Mouse (Mus musculus) liver, adult 2 months (tissue): ENCODE measurements around the gene Nxph3. TPM values are rescaled to one million over a fixed set of nuclear protein-coding genes. Genes with fewer than 3 reads are reported as not detected.

Source experiments
- DNase-seq: peaks from one replicate; pipeline ENCODE4 v3.0.0-alpha.2; 2011; ENCODE audit warnings: low read depth, low spot score; ENCODE audit errors: extremely low read depth
- H3K27ac ChIP-seq: fragments of 200-500 bp; replicated peaks from 2 replicates; pipeline ENCODE4 v1.5.1; 2012; ENCODE audit warnings: low read depth, mild to moderate bottlenecking, control low read depth, inconsistent platforms, low read length; ENCODE audit not compliant: insufficient read depth
- H3K27me3 ChIP-seq: fragments of 200-500 bp; 2 replicates; pipeline ENCODE4 v1.6.1; 2012; ENCODE audit warnings: mild to moderate bottlenecking, moderate library complexity, low read length, inconsistent platforms; ENCODE audit not compliant: control insufficient read depth, insufficient read depth
- H3K36me3 ChIP-seq: fragments of 200-500 bp; 2 replicates; pipeline ENCODE4 v1.6.1; 2012; ENCODE audit warnings: low read length, inconsistent platforms; ENCODE audit not compliant: control insufficient read depth, insufficient read depth
- H3K4me1 ChIP-seq: fragments of 200-500 bp; 2 replicates; pipeline ENCODE4 v1.6.1; 2011; ENCODE audit warnings: low read length; ENCODE audit not compliant: control insufficient read depth, insufficient read depth
- H3K4me3 ChIP-seq: fragments of 200-500 bp; 2 replicates; pipeline ENCODE4 v1.5.1; 2011; ENCODE audit warnings: low read depth, mild to moderate bottlenecking, control low read depth, low read length, moderate library complexity; ENCODE audit not compliant: insufficient read depth
- H3K79me2 ChIP-seq: fragments of 200-500 bp; 2 replicates; pipeline ENCODE4 v1.6.1; 2012; ENCODE audit warnings: inconsistent platforms, mild to moderate bottlenecking, low read length, moderate library complexity; ENCODE audit not compliant: control insufficient read depth, insufficient read depth
- H3K9ac ChIP-seq: fragments of 200-500 bp; 2 replicates; pipeline ENCODE4 v1.6.1; 2012; ENCODE audit warnings: low read depth, mild to moderate bottlenecking, control low read depth, inconsistent platforms, low read length
- CTCF ChIP-seq: fragments of 200-500 bp; IDR thresholded peaks from 2 replicates; pipeline ENCODE4 v1.5.1; 2011; ENCODE audit warnings: low read depth, low read length, control low read depth
- POLR2A ChIP-seq: fragments of 200-500 bp; IDR thresholded peaks from 2 replicates; pipeline ENCODE4 v1.6.1; 2011; ENCODE audit warnings: low read length, control low read depth; ENCODE audit not compliant: insufficient read depth; ENCODE audit errors: extremely low read depth
- WGBS: fragments of 180-500 bp; shearing (Covaris S2); methylation state at CpG from one replicate; pipeline ENCODE4 v1.1.7; 2018; 5-methylcytosine and 5-hydroxymethylcytosine counted together
- polyA plus RNA-seq: library from polyadenylated mRNA; depleted of rRNA; stranded (reverse); fragments of >200 nt; gene quantifications from 2 replicates; pipeline ENCODE4 v1.2.3, GENCODE M21; 2012
- total RNA-seq: library from RNA; depleted of rRNA; stranded (reverse); fragments of >200 nt; gene quantifications from 2 replicates; pipeline ENCODE4 v1.2.3, GENCODE M21; 2014

The Nxph3 gene
- total and polyA plus RNA-seq, 2 experiments = 0.05 TPM; not detected in 1

DNA sequence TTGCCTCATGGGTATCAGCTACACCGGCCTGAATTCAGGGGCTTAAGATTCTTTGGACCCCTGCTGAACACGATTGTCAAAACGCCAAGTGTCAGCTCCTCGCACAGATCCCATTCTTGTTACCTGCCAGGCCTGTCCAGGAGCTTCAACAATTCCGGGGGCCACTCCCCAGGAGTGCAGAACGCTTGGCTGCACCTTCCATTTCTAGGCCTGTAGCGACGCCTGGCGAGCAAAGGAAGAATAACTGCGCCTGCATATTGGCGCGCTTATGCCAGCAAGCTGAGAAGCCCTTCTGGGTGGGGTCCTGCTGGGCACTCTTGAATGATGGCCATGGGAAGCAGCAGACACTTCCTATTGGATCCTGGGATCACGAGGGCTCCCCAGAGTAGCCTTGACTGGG is 7.2 kb upstream of the Nxph3 start:
- DNase-seq = peak; percentile 44
- no peak overlapping the region for H3K9ac ChIP-seq
- 0 out of 2 replicates have a peak, but pooled peaks cover 3% of the 10 kb centered on the region for H3K4me1 ChIP-seq
- no peak overlapping the region for H3K27ac ChIP-seq
- peak; percentile 95 for TF ChIP-seq CTCF
- TF ChIP-seq POLR2A = no peak
- WGBS = 2% methylated on average over 13 of the region's 13 CpGs
- H3K27me3 ChIP-seq = no peaks in the 10 kb centered on the region
- no peak overlapping the region for H3K4me3 ChIP-seq
- H3K36me3 ChIP-seq = no peaks in the 10 kb centered on the region
- no peaks in the 10 kb centered on the region for H3K79me2 ChIP-seq

GRCm38 (mm10) chr11:95520456-95521072 is 6.2 kb upstream of the Nxph3 start:
- Histone ChIP-seq H3K9ac (no peak overlapping the region), H3K4me1 (0 out of 2 replicates have a peak, but pooled peaks cover 3% of the 10 kb centered on the region), H3K4me3 (no peak overlapping the region), H3K79me2 (no peaks in the 10 kb centered on the region), H3K27ac (no peak overlapping the region), H3K36me3 (no peaks in the 10 kb centered on the region), H3K27me3 (no peaks in the 10 kb centered on the region)
- 7% methylated on average over 27 of the region's 27 CpGs for WGBS
- DNase-seq = peak; percentile 30
- TF ChIP-seq CTCF = peak; percentile 97
- no peak for TF ChIP-seq POLR2A

DNA sequence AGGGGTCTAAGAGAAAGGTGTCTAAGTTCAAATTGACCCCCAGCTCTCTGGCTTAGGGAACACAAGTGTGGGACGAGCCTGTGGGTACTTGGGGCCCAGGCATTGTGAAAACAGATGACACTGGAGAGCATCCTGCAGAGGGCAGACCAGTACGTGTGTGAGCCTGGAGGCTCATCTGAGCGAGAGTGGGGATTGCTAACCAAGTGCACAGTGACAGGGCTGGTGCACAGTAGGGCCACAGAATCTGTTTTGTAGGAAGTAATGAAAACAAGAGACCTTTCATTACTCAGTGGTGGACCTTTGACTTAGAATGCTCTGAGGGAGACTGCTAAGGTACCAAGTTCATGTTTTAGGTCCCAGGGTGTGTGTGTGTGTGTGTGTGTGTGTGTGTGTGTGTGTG is 5.6 kb upstream of the Nxph3 start:
- Histone ChIP-seq H3K27me3 (no peaks in the 10 kb centered on the region), H3K4me3 (no peak overlapping the region), H3K79me2 (no peaks in the 10 kb centered on the region), H3K4me1 (0 out of 2 replicates have a peak, but pooled peaks cover 3% of the 10 kb centered on the region), H3K36me3 (no peaks in the 10 kb centered on the region), H3K9ac (no peak overlapping the region), H3K27ac (no peak overlapping the region)
- no peak for TF ChIP-seq CTCF
- TF ChIP-seq POLR2A = no peak
- DNase-seq = no peak
- 75% methylated on average over 3 of the region's 3 CpGs for WGBS

DNA sequence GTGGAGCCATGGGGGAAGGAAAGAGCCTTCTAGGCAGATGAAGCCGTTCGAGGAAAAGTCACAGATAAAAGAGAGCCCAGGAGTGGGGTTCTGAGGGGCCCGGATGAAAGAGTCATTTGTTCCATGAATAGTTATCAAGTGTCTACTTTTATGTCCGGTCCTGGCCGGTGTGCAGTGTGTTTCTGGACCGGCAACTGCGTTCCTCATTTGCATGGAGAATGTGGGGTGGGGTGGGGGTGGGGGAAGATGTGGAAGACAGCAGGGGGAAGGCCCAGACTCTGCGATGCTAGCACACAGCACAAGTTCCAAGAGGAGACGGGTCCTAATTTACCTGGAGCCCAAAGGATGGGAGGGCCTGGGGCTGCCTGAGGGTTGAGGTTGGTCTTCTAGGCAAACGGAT is 4.9 kb upstream of the Nxph3 start:
- H3K79me2 ChIP-seq = no peaks in the 10 kb centered on the region
- H3K9ac ChIP-seq = no peak overlapping the region
- DNase-seq = no peak
- H3K27me3 ChIP-seq = peaks cover 4% of the 10 kb centered on the region
- 0 out of 2 replicates have a peak, but pooled peaks cover 3% of the 10 kb centered on the region for H3K4me1 ChIP-seq
- H3K36me3 ChIP-seq = no peaks in the 10 kb centered on the region
- no peak overlapping the region for H3K4me3 ChIP-seq
- TF ChIP-seq CTCF = no peak
- no peak for TF ChIP-seq POLR2A
- no peak overlapping the region for H3K27ac ChIP-seq
- WGBS = 82% methylated on average over 10 of the region's 10 CpGs

DNA sequence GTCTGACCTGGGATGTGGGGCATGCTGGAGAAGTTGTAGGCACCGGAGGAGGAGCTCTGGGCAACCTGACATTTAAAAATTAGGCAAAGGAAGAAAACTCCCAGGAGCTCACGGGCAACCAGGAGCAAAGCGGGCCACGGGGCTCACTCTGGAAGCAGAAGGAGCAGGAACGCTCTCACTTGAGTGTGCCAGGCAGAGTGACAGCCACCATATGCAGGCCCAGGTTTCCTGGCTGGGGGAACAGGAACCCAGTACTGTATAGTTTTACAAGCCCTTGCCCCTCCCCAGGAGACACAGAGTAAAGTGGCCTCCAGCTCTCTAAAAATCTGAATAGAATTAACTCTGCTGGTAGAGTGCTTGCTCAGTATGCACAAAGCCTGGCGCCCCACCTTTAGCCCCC is 2.8 kb upstream of the Nxph3 start:
- TF ChIP-seq CTCF (no peak), POLR2A (no peak)
- Histone ChIP-seq H3K27me3 (peaks cover 18% of the 10 kb centered on the region), H3K79me2 (no peaks in the 10 kb centered on the region), H3K36me3 (no peaks in the 10 kb centered on the region), H3K27ac (no peak overlapping the region), H3K4me1 (peaks cover 3% of the 10 kb centered on the region; the same call in 1 of the 2 replicates), H3K9ac (no peak overlapping the region), H3K4me3 (no peak overlapping the region)
- DNase-seq = no peak
- 72% methylated on average over 6 of the region's 6 CpGs for WGBS

DNA sequence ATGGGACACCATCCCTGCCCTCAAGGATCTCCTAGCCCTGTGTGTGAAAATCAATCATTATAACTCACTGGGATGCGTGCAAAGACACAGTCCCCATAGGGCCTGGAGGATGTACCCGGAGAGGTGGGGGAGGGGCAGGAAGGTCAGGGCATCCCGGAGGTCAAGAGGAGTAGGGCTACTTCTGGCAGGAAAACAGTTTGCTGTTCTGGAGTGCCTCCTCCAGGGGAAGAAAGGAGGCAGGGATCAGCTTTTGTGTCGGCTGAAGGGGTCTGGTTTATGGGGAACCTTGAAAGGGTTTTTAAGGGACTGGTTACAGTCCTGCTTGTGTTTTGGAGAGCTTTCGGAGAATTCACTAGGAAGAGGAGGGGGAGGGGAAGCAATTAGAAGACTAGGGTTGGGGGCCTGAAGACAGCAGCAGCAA is 2.1 kb upstream of the Nxph3 start:
- no peak overlapping the region for H3K4me3 ChIP-seq
- DNase-seq = no peak
- H3K36me3 ChIP-seq = no peaks in the 10 kb centered on the region
- H3K4me1 ChIP-seq = peaks cover 3% of the 10 kb centered on the region; the same call in 1 of the 2 replicates
- peaks cover 18% of the 10 kb centered on the region for H3K27me3 ChIP-seq
- TF ChIP-seq CTCF = no peak
- no peak for TF ChIP-seq POLR2A
- WGBS = 18% methylated on average over 5 of the region's 5 CpGs
- H3K9ac ChIP-seq = no peak overlapping the region
- H3K79me2 ChIP-seq = no peaks in the 10 kb centered on the region
- no peak overlapping the region for H3K27ac ChIP-seq
